Comparison of ENCODE assay signal across 9 mouse cellular contexts in genomic region chr5:111429726-111430125, GRCm38 (mm10). TPM values are rescaled to one million over a fixed set of nuclear protein-coding genes. Genes with fewer than 3 reads are reported as not detected.
DNase-seq lines count a peak whose midpoint lies in the region; ATAC-seq lines count a peak whose summit lies in the region.
"Had no signal": no experiment of that assay in that cellular context is flagged by ENCODE, and none has a peak within 500 bp of the region (broad histone marks: within the 10 kb centered on the region; RNA-seq: fewer than 3 reads in every experiment).

No protein-coding gene starts in this region.

- H3K27ac ChIP-seq in forebrain, embryonic 15.5 days (replicated peaks), result peak overlapping the region; percentile 97
- H3K27ac ChIP-seq in hindbrain, embryonic 11.5 days (ENCODE audit: low read depth, low read length), result no peak overlapping the region
- no peak overlapping the region for H3K27ac ChIP-seq in neural tube, embryonic 15.5 days (replicated peaks)

- H3K9ac ChIP-seq in forebrain, embryonic 15.5 days (replicated peaks), result peak overlapping the region; percentile 94
- peak overlapping the region; percentile 4; the same call in 1 of the 2 replicates for H3K9ac ChIP-seq in hindbrain, embryonic 11.5 days (ENCODE audit: low read depth, low read length)
- H3K9ac ChIP-seq in neural tube, embryonic 15.5 days (replicated peaks), result no peak overlapping the region

- no peaks in the 10 kb centered on the region for H3K27me3 ChIP-seq in forebrain, embryonic 15.5 days
- H3K27me3 ChIP-seq in hindbrain, embryonic 11.5 days (ENCODE audit: control insufficient read depth, insufficient read depth, low read length), result no peaks in the 10 kb centered on the region
- no peaks in the 10 kb centered on the region for H3K27me3 ChIP-seq in neural tube, embryonic 15.5 days (replicated peaks)

- no peaks in the 10 kb centered on the region for H3K36me3 ChIP-seq in forebrain, embryonic 15.5 days
- H3K36me3 ChIP-seq in hindbrain, embryonic 11.5 days (ENCODE audit: control insufficient read depth, insufficient read depth, low read length), result no peaks in the 10 kb centered on the region
- H3K36me3 ChIP-seq in neural tube, embryonic 15.5 days, result no peaks in the 10 kb centered on the region

- peak; percentile 31 to 84 for DNase-seq in left cerebral cortex, postnatal 25 days (ENCODE audit: low spot score in 2 of 2)
- DNase-seq in left cerebral cortex, postnatal 10 days (ENCODE audit: extremely low spot score in 1 of 2, low spot score in 2 of 2), result no peak
- no peak for DNase-seq in hindbrain, embryonic 11.5 days (ENCODE audit: low spot score)
- no peak for DNase-seq in embryo, embryonic 10 days (ENCODE audit: low spot score)
- DNase-seq in gastrocnemius, adult 18-20 months (ENCODE audit: low spot score), result no peak
- DNase-seq in urinary bladder, adult 2 months (ENCODE audit: low spot score), result no peak
- DNase-seq: left cerebral cortex, postnatal 4 days had no signal

- peaks cover 97% of the 10 kb centered on the region for H3K4me1 ChIP-seq in forebrain, embryonic 15.5 days
- peaks cover 46% of the 10 kb centered on the region for H3K4me1 ChIP-seq in hindbrain, embryonic 11.5 days (replicated peaks; ENCODE audit: control insufficient read depth, insufficient read depth, low read length)
- peaks cover 94% of the 10 kb centered on the region for H3K4me1 ChIP-seq in neural tube, embryonic 15.5 days

- ATAC-seq in forebrain, embryonic 15.5 days (replicated peaks), result no peak
- ATAC-seq in hindbrain, embryonic 11.5 days (ENCODE audit: low FRiP score), result no peak
- ATAC-seq in neural tube, embryonic 15.5 days (ENCODE audit: low FRiP score), result no peak

- 25% methylated on average over 7 of the region's 7 CpGs for WGBS in forebrain, embryonic 15.5 days
- WGBS in hindbrain, embryonic 11.5 days, result 29% methylated on average over 7 of the region's 7 CpGs
- WGBS in neural tube, embryonic 15.5 days, result 58% methylated on average over 7 of the region's 7 CpGs

- intact Hi-C loops in left cerebral cortex, postnatal 25 days (cut with DNase I), result loop anchor here (5.0 kb wide), 2 partner anchors 83 to 153 kb away; no protein-coding TSS in a partner anchor
- intact Hi-C loops in left cerebral cortex, postnatal 10 days (cut with DNase I), result loop anchor here (10.0 kb wide), 1 partner anchor 295 kb away; no protein-coding TSS in a partner anchor

- H3K9me3 ChIP-seq in forebrain, embryonic 15.5 days, result no peaks in the 10 kb centered on the region
- H3K9me3 ChIP-seq in hindbrain, embryonic 11.5 days (ENCODE audit: control insufficient read depth, low read length), result no peaks in the 10 kb centered on the region
- no peaks in the 10 kb centered on the region for H3K9me3 ChIP-seq in neural tube, embryonic 15.5 days (replicated peaks)

- H3K4me2 ChIP-seq in forebrain, embryonic 15.5 days (replicated peaks), result peak overlapping the region; percentile 83
- peak overlapping the region; percentile 8; the same call in 1 of the 2 replicates for H3K4me2 ChIP-seq in hindbrain, embryonic 11.5 days (replicated peaks; ENCODE audit: low read depth, low read length)
- H3K4me2 ChIP-seq in neural tube, embryonic 15.5 days, result peak overlapping the region; percentile 6; the same call in 1 of the 2 replicates

- peak overlapping the region; percentile 74 for H3K4me3 ChIP-seq in forebrain, embryonic 15.5 days
- peak overlapping the region; percentile 1; the same call in 1 of the 2 replicates for H3K4me3 ChIP-seq in hindbrain, embryonic 11.5 days (ENCODE audit: low read depth, low read length)
- no peak overlapping the region for H3K4me3 ChIP-seq in neural tube, embryonic 15.5 days (replicated peaks)

RNA-seq across cellular contexts. Expression of gene Mn1, which starts 12.6 kb away (rescaled TPM):
- 10 to 100 TPM; 62.8 to 63.4 TPM for total RNA-seq in left cerebral cortex, postnatal 25 days (2021)
- 10 to 100 TPM; 63.5 to 70.7 TPM for total RNA-seq in left cerebral cortex, postnatal 10 days (2021)
- polyA plus RNA-seq in forebrain, embryonic 15.5 days (2015; fragmentation: Nextera tagmentation; extraction: Ambion mirVana), result 102 and 109 TPM in 2 replicates
- polyA plus RNA-seq in hindbrain, embryonic 11.5 days (2014; fragmentation: Nextera tagmentation; extraction: Ambion mirVana), result 41.9 and 42.5 TPM in 2 replicates
- 15.2 and 18.3 TPM in 2 replicates for polyA plus RNA-seq in neural tube, embryonic 15.5 days (2015; fragmentation: Nextera tagmentation; extraction: Ambion mirVana)
- total RNA-seq in gastrocnemius, adult 18-20 months (2021), result 10 to 100 TPM; 34.5 to 75.8 TPM
- polyA plus RNA-seq in urinary bladder, adult 2 months (2012; rRNA removed), result 4.9 and 8.3 TPM in 2 replicates

Comparison
In these comparisons a context has a peak if more than half of its experiments do, and no peak if none do; other contexts are left out.
1. DNase-seq: peak in left cerebral cortex, postnatal 25 days (2 of 2); none in left cerebral cortex, postnatal 10 days (0 of 2), hindbrain, embryonic 11.5 days (single experiment), embryo, embryonic 10 days (single experiment), gastrocnemius, adult 18-20 months (single experiment) and urinary bladder, adult 2 months (single experiment).
2. H3K4me2 ChIP-seq: peak in every context shown above with its lines; median percentile 83 in forebrain, embryonic 15.5 days; 8 in hindbrain, embryonic 11.5 days; 6 in neural tube, embryonic 15.5 days.